Mouse (Mus musculus): ENCODE measurements around the gene Add3. TPM values are rescaled to one million over a fixed set of nuclear protein-coding genes. Genes with fewer than 3 reads are reported as not detected.

Gene Add3
- polyA plus RNA-seq (2012; rRNA removed): 28.1 and 36.5 TPM in 2 replicates

DNA sequence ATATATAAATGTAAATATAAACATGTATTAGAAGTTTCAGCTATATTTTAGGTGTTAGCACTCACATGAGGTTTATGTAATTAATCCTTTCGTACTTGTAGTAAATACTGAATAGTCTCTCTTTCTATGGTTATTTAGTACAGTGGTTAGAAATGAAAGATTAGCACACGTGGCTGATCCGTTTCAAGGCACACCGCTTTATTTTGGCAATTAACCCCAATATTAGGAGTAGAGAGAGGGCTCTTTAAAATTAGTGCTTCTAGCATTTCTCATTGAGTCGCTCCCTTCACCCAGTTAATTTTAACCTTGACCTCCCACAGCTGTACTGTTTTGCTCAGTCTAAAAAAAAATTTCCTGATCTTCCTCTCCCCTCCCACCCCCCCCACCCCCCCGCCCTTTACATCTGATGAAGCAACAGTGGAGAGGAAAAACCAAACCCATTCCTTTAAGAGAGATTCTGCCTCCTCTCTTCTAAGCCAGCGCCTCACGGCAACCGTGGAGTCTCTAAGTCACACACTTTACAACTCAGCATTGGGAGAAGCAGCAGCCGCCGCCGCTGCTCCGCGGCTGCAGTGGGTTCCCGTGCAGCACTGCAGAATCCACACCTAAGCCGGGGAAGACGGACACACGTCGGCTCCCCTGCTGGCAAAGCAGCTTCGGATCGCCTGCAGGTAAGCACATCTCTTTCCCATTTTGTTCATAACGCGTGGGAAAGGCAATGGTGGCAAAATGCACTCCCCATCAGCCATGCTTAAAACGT, at the start of gene Add3:
Gene Add3, plus strand, starts transcription at position 400 of the 760 bp plus-strand sequence.

Other genes with a start within 250 kb of the Add3 start
- 73.9 and 90.4 TPM in 2 replicates for gene Xpnpep1, start 100.2 kb upstream of the Add3 start, polyA plus RNA-seq (2012; rRNA removed)
- gene Mxi1, start 170.1 kb downstream of the Add3 start, polyA plus RNA-seq (2012; rRNA removed): 33.6 and 34.7 TPM in 2 replicates
- gene Gm10197, start 231.3 kb downstream of the Add3 start, polyA plus RNA-seq (2012; rRNA removed): not detected in 2 replicates

All from central nervous system, embryonic 11.5 days (tissue).